Mouse (Mus musculus) cortical plate, adult 2 months (tissue): ENCODE results near the gene Cyp2j12.

Experiments
- CTCF ChIP-seq: fragments of 200-500 bp; IDR thresholded peaks from 2 replicates; pipeline ENCODE4 v1.5.1; 2011; ENCODE audit warnings: mild to moderate bottlenecking, control low read depth, low read length; ENCODE audit not compliant: insufficient read depth; ENCODE audit errors: extremely low read depth
- POLR2A ChIP-seq: fragments of 200-500 bp; IDR thresholded peaks from 2 replicates; pipeline ENCODE4 v1.6.1; 2011; ENCODE audit warnings: mild to moderate bottlenecking, low read length, control low read depth; ENCODE audit not compliant: insufficient read depth; ENCODE audit errors: extremely low read depth

- TF ChIP-seq POLR2A (no peak), CTCF (no peak)
These were observed 80.8 kb downstream of the Cyp2j12 start for GRCm38 (mm10) chr4:96060106-96060505.
